Mouse (Mus musculus) ovary, adult 18-20 months (tissue): ENCODE measurements around the gene Mapk8ip1.

ENCODE experiments used
- DNase-seq: peaks from one replicate; pipeline ENCODE4 v3.0.0; 2022; ENCODE audit warnings: low spot score, mixed read lengths

The Mapk8ip1 gene

GRCm38 (mm10) chr2:92372767-92373436 is 28.2 kb downstream of the Mapk8ip1 start:
- DNase-seq, result peak; percentile 61

- DNase-seq, result no peak
These were observed 28.9 kb downstream of the Mapk8ip1 start for GRCm38 (mm10) chr2:92371971-92372690.

- DNase-seq, result peak; percentile 84
These were observed 29.9 kb downstream of the Mapk8ip1 start for GRCm38 (mm10) chr2:92370821-92371805.

DNA sequence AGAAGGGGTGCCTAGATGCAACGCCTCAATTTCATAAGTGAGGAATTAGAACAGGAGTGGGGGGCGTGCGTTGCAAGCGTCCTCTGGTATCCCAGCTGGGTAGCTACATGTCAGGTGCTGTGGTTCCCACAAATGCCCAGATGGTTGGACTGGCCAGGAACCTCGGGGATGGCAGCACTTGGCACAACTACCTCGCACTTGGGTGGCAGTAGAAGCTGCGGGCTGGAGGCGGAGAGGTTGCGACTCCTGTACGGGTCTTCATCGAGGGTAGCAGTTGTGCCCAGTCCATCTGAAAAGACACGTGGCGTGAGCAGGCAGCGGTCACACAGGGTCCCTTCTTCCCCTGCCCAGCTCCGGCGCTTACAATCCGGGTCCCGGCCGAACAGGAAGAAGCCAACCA is 30.7 kb downstream of the Mapk8ip1 start:
- DNase-seq, result no peak

DNA sequence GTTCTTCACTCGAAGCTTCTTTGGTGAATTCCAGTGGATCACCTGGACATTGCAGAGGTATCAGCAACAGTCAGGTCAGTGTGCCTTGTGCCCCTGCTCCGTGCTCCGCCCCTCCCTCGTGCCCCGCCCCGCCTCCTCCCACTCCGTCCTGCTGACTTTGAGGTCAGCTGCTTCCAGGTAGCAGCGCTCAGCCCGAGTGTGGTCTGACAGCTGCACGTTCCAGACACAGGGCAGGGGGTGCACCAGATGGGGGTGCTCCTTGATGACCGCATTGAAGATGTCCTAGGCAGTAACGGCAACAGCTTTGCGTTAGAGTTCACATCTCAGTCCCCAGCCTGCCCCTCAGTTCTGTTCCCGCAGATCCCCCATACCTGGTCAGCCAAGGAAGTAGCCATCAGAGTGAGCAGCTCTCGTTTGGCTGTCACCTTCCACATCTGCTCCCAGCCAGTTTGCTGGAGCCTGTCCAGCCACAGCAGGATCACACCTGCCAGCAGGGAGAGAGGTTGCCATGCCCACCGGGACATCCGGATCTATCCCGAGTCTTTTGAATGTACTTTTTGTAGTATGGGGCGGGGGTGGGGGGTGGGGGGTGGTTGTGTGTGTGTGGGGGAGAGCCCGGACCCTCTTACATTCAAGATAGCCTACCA is 33.6 kb downstream of the Mapk8ip1 start:
- no peak for DNase-seq

GRCm38 (mm10) chr2:92365568-92365967 is 35.5 kb downstream of the Mapk8ip1 start:
- DNase-seq, result no peak

DNA sequence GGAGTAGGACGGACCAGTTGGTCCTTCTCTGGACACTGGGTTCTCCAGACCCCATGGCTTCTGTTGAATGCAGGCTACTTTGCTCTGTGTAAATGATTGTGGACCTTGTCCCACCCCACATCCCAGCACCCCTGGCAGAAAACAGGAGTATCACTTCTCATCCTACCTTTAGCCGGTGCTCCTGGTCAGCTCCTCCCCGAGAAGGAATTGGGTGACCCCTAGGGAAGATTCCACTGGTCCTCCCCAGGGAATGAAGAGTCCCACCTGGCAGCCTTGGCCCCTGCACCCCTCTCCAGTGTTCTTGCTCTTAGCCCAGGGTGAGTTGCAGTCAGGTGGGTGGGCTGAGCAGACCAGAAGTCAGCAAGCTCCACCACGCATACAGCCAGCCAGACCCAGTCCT is 37.0 kb downstream of the Mapk8ip1 start:
- no peak for DNase-seq

GRCm38 (mm10) chr2:92362571-92363228 is 38.4 kb downstream of the Mapk8ip1 start:
- no peak for DNase-seq

GRCm38 (mm10) chr2:92361795-92362194 is 39.3 kb downstream of the Mapk8ip1 start:
- DNase-seq, result no peak

GRCm38 (mm10) chr2:92360893-92361292 is 40.2 kb downstream of the Mapk8ip1 start:
- no peak for DNase-seq

- DNase-seq, result no peak
These were observed 40.8 kb downstream of the Mapk8ip1 start for GRCm38 (mm10) chr2:92360186-92360823.

- no peak for DNase-seq
These were observed 41.8 kb downstream of the Mapk8ip1 start for GRCm38 (mm10) chr2:92359301-92359700.

DNA sequence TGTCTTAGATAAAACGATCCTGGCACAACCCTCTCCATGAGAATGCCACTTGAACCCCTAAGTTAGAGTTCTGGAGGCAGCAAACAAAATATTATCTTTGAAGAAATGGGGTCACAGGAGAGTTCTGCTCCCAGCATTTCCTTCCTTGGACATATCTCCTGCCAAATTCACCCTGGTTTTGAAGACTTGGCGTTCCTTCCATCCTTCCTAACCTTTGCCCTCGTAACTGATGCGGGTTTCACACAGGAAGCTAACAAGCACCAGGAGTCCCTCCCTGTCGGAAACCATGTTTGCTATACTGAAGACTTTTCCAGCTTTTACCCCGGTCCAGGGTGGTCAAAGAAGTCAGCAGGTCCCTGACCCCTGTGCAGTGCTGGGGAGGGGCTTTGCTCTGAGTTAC is 46.8 kb downstream of the Mapk8ip1 start:
- DNase-seq, result no peak

DNA sequence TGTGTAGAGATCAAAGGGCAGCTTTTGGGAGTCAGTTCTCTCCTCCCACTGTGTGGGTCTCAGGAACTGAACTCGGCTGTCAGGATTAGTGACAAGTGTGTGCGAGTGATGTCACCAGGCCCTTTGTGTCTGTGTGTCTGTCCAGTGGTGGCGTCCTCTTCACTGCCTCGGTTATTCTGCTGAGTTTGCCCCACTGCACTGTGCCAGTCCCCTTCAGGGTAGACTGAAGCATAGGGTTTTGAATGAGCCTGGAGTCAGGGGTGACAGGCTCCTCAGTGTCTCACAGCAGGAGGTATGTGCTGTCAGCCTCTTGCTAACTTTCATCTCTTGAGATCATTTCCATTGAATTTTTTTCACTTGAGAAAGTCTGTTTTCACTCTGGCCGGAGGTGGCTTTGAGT is 47.7 kb downstream of the Mapk8ip1 start:
- DNase-seq, result no peak

- no peak for DNase-seq
These were observed 50.4 kb downstream of the Mapk8ip1 start for GRCm38 (mm10) chr2:92350686-92351085.

GRCm38 (mm10) chr2:92349589-92350425 is 51.3 kb downstream of the Mapk8ip1 start:
- no peak for DNase-seq

DNA sequence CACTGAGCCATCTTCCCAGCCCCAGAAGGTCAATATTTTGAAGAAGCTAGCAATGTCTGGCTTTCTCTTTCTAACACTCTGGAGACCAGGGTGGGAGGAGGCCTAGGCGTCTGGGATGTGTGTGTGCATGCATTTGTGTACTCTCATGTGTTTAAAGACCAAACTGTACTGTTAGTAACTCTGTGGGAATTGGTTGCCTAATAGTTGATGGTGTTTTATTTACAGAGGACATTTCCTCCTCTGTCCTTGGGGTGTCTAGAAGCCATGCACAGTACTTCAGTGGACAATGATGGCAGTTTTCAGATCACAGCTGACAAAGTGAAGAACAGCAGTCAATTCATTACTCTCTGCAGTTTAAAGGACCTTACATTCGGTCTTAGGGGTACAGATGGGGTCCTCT is 53.9 kb downstream of the Mapk8ip1 start:
- DNase-seq, result no peak

- no peak for DNase-seq
These were observed 58.6 kb downstream of the Mapk8ip1 start for GRCm38 (mm10) chr2:92342418-92342817.
